Mouse (Mus musculus) forebrain, embryonic 14.5 days (tissue): ENCODE data around the gene Tnfsf9. TPM values are rescaled to one million over a fixed set of nuclear protein-coding genes. Genes with fewer than 3 reads are reported as not detected.

ENCODE experiments used
- ATAC-seq: fragments of 200-750 bp; cut with Nextera tagmentation; 2 replicates; pipeline ENCODE4 v1.8.0; 2017; ENCODE audit warnings: mild to moderate bottlenecking, moderate library complexity
- DNase-seq: peaks from one replicate; pipeline ENCODE4 v3.0.0-alpha.2; 2015; ENCODE audit warnings: low spot score
- H3K27ac ChIP-seq: fragments of 300-500 bp; sonication (generic); 2 replicates; pipeline ENCODE4 v1.5.1; 2014; ENCODE audit warnings: low read depth, mild to moderate bottlenecking, control low read depth, low read length, moderate library complexity
- H3K27me3 ChIP-seq: fragments of 300-500 bp; sonication (generic); replicated peaks from 2 replicates; pipeline ENCODE4 v1.6.1; 2014; ENCODE audit warnings: low read length, control low read depth, mixed read lengths; ENCODE audit not compliant: control insufficient read depth, insufficient read depth
- H3K36me3 ChIP-seq: fragments of 300-500 bp; sonication (generic); 2 replicates; pipeline ENCODE4 v1.6.1; 2014; ENCODE audit warnings: low read length, control low read depth; ENCODE audit not compliant: control insufficient read depth, insufficient read depth
- H3K4me1 ChIP-seq: fragments of 300-500 bp; sonication (generic); 2 replicates; pipeline ENCODE4 v1.6.1; 2014; ENCODE audit warnings: antibody characterized with exemption, low read length, control low read depth; ENCODE audit not compliant: control insufficient read depth, insufficient read depth
- H3K4me2 ChIP-seq: fragments of 300-500 bp; sonication (generic); 2 replicates; pipeline ENCODE4 v1.6.1; 2014; ENCODE audit warnings: mild to moderate bottlenecking, control low read depth, low read length
- H3K4me3 ChIP-seq: fragments of 300-500 bp; sonication (generic); 2 replicates; pipeline ENCODE4 v1.5.1; 2014; ENCODE audit warnings: low read depth, low read length, control low read depth
- H3K9ac ChIP-seq: fragments of 300-500 bp; sonication (generic); 2 replicates; pipeline ENCODE4 v1.6.1; 2014; ENCODE audit warnings: mild to moderate bottlenecking, low read length, control low read depth, moderate library complexity
- H3K9me3 ChIP-seq: fragments of 300-500 bp; sonication (generic); replicated peaks from 2 replicates; pipeline ENCODE4 v1.6.1; 2016; ENCODE audit warnings: low read length, control low read depth, mixed read lengths; ENCODE audit not compliant: control insufficient read depth
- WGBS: fragments of 180-500 bp; shearing (Covaris S2); extraction: QIAGEN DNeasy Blood & Tissue Kit; methylation state at CpG from one replicate; pipeline ENCODE4 v1.1.7; 2014; 5-methylcytosine and 5-hydroxymethylcytosine counted together
- polyA plus RNA-seq: library from polyadenylated mRNA; unstranded; fragments of >200 nt; fragmentation: Nextera tagmentation; extraction: Ambion mirVana; gene quantifications from 2 replicates; pipeline ENCODE4 v1.2.1, GENCODE M21; 2014

Tnfsf9 gene
- polyA plus RNA-seq, 1 experiment from 2014 or later = 6.7 TPM

GRCm38 (mm10) chr17:57085970-57086757, 19.0 kb upstream of the Tnfsf9 start:
- Histone ChIP-seq H3K4me1 (peaks cover 5% of the 10 kb centered on the region; the same call in 1 of the 2 replicates), H3K27ac (no peak overlapping the region), H3K9ac (no peak overlapping the region), H3K9me3 (no peaks in the 10 kb centered on the region), H3K4me2 (peak overlapping the region; percentile 66), H3K27me3 (no peaks in the 10 kb centered on the region), H3K4me3 (peak overlapping the region; percentile 51; the same call in 1 of the 2 replicates), H3K36me3 (peaks cover 14% of the 10 kb centered on the region)
- 85% methylated on average over 11 of the region's 11 CpGs for WGBS
- DNase-seq (no peak), ATAC-seq (no peak)

DNA sequence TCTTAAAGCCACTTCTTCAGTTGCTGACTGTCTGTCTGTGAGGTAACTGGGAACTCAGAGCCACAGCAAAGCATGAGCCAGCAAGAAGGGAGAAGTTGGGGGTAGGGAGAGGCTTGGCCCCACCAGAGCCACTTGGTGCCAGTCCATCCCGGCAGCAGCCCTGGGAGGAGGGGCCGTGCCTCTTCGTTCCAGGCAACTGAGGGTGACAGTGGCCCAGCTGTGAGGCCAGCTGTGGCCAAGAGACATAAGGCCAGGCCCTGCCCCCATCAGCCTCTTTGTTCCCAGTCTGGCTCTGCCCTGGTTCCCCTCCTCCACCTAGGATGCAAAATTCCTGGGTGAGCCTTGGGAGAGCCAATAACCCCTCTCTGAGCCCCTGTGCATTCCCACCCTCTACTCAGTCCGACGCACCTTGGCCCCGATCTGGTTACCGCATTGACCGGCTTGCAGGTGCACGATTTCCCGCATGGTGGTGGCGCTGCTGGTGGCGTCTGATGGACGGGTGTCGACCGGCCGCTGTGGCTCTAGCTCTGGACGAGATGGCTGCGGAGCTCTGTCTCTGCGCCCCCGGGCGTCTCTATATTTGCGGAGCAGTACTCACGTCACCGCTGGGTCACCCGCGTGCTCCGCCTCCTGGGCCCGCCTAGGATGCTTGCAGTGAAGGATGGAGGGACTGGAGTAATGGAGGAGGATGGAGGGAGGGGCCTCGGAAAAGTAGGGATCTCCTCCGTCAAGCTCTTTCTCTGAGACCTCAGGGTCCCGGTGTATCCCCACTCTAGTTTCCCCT, 17.9 kb upstream of the Tnfsf9 start, which contains the start of gene Tubb4a:
Tubb4a (minus strand) TSS at position 734 of the 784 bp plus-strand sequence.
- Histone ChIP-seq H3K4me2 (peak within 1 kb of the TSS; percentile 66), H3K9me3 (no peaks in the 10 kb centered on the region), H3K4me3 (peak within 1 kb of the TSS; percentile 51), H3K27ac (peak within 1 kb of the TSS; percentile 52), H3K36me3 (peaks cover 8% of the 10 kb centered on the region; the same call in 1 of the 2 replicates), H3K4me1 (peaks cover 5% of the 10 kb centered on the region; the same call in 1 of the 2 replicates), H3K9ac (peak within 1 kb of the TSS; percentile 82), H3K27me3 (no peaks in the 10 kb centered on the region)
- under 1% methylated on average over 31 of the region's 31 CpGs for WGBS
- ATAC-seq = peak; percentile 95
- DNase-seq = peak; percentile 86

DNA sequence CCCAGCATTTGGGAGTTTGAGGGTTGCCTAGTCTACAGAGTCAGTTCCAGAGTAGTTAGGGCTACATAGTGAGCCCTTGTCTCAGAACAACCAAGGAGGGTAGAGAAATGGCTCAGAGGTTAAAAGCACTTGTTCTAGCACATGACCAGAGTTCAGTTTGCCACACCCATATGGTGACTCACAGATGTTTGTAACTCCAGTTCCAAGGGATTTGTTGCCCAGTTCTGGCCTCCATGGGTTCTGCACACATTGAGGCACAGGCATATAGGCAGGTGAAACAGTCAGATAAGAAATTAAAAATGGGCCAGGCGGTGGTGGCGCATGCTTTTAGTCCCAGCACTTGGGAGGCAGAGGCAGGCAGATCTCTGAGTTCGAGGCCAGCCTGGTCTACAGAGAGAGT, 10.9 kb upstream of the Tnfsf9 start:
- Histone ChIP-seq H3K4me2 (no peak overlapping the region), H3K9ac (no peak overlapping the region), H3K36me3 (no peaks in the 10 kb centered on the region), H3K27me3 (peaks cover 4% of the 10 kb centered on the region; the same call in 1 of the 2 replicates), H3K4me1 (peaks cover 3% of the 10 kb centered on the region), H3K4me3 (no peak overlapping the region), H3K9me3 (no peaks in the 10 kb centered on the region), H3K27ac (no peak overlapping the region)
- ATAC-seq (no peak), DNase-seq (no peak)
- WGBS = 98% methylated on average over 3 of the region's 3 CpGs

- Histone ChIP-seq H3K27ac (no peak overlapping the region), H3K9ac (no peak overlapping the region), H3K27me3 (peaks cover 4% of the 10 kb centered on the region; the same call in 1 of the 2 replicates), H3K36me3 (0 out of 2 replicates have a peak, but pooled peaks cover 4% of the 10 kb centered on the region), H3K4me2 (peak overlapping the region; percentile 39), H3K4me3 (peak overlapping the region; percentile 5; the same call in 1 of the 2 replicates), H3K4me1 (peaks cover 3% of the 10 kb centered on the region), H3K9me3 (no peaks in the 10 kb centered on the region)
- DNase-seq (peak; percentile 75), ATAC-seq (peak; percentile 85)
- 1% methylated on average over 18 of the region's 19 CpGs for WGBS
Observed at GRCm38 (mm10) chr17:57095855-57096622, 9.1 kb upstream of the Tnfsf9 start.

- Histone ChIP-seq H3K27me3 (peaks cover 4% of the 10 kb centered on the region; the same call in 1 of the 2 replicates), H3K4me3 (peak overlapping the region; percentile 5; the same call in 1 of the 2 replicates), H3K9ac (no peak overlapping the region), H3K9me3 (no peaks in the 10 kb centered on the region), H3K4me2 (peak overlapping the region; percentile 39), H3K36me3 (0 out of 2 replicates have a peak, but pooled peaks cover 4% of the 10 kb centered on the region), H3K4me1 (peaks cover 3% of the 10 kb centered on the region), H3K27ac (no peak overlapping the region)
- under 1% methylated on average over 11 of the region's 11 CpGs for WGBS
- peak; percentile 79 for DNase-seq
- ATAC-seq = peak; percentile 86
Observed at GRCm38 (mm10) chr17:57096623-57096920, 8.6 kb upstream of the Tnfsf9 start.

DNA sequence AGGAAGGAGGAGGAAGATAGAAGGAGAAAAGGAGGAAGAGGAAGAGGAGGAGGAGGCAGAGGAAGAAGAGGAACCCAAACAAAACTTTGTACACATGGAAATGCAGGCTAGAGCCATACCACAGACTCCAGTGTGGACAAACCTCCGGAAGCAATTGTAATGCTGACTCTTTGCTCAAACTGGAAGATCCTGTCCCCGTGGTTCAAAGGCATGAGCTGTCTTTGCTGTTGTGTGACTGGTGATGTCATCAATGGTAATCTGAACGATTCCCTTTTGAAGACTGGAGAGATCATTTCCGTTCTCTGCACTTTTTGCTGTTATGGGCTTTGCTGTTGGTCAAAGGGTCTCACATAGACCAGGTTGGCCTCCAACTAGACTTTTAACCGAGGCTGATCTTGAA, 6.8 kb upstream of the Tnfsf9 start:
- no peak overlapping the region for H3K9ac ChIP-seq
- H3K36me3 ChIP-seq = 0 out of 2 replicates have a peak, but pooled peaks cover 4% of the 10 kb centered on the region
- H3K4me1 ChIP-seq = peaks cover 3% of the 10 kb centered on the region
- no peak overlapping the region for H3K4me3 ChIP-seq
- no peak overlapping the region for H3K27ac ChIP-seq
- no peaks in the 10 kb centered on the region for H3K9me3 ChIP-seq
- peaks cover 4% of the 10 kb centered on the region; the same call in 1 of the 2 replicates for H3K27me3 ChIP-seq
- 86% methylated on average over 5 of the region's 5 CpGs for WGBS
- ATAC-seq (no peak), DNase-seq (no peak)
- no peak overlapping the region for H3K4me2 ChIP-seq

DNA sequence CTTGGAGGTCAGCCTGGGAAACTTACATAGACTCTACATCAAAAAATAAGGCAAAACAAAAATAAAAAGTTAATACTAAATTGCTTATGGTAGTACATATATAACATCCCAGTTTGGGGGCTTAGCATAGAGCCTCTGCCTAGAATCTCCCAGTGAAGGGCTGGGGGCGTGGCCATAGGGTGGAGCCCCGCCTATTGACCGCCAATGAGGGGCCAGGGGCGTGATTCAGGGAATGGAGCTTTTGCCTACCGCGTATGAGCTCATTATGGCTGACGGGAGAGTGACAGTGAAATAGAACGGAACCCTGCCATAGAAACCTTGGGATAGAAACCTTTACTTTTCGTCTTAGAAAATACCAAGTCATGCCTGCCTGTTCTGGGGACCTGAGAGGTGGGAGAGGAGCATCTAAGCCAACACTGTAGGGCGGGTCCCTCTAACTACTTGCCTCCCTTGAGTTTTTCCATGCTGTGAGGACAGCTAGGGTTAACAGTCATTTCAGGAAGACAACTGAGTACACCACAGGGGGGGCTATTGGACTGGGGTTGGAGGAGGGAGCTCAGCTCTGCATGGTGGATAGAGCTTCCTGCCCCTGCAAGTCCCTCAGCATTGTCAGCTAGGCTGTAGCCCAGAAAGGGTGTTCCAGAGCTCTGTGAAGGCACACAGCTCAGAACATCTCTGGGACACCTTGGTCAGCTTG, 5.3 kb upstream of the Tnfsf9 start:
- ATAC-seq (no peak), DNase-seq (peak; percentile 17)
- 7% methylated on average over 10 of the region's 10 CpGs for WGBS
- H3K36me3 ChIP-seq = 0 out of 2 replicates have a peak, but pooled peaks cover 4% of the 10 kb centered on the region
- no peak overlapping the region for H3K9ac ChIP-seq
- no peak overlapping the region for H3K4me3 ChIP-seq
- peaks cover 4% of the 10 kb centered on the region; the same call in 1 of the 2 replicates for H3K27me3 ChIP-seq
- no peaks in the 10 kb centered on the region for H3K9me3 ChIP-seq
- H3K4me2 ChIP-seq = no peak overlapping the region
- H3K4me1 ChIP-seq = peaks cover 3% of the 10 kb centered on the region
- no peak overlapping the region for H3K27ac ChIP-seq

- Histone ChIP-seq H3K27me3 (no peaks in the 10 kb centered on the region), H3K4me3 (no peak overlapping the region), H3K9ac (no peak overlapping the region), H3K36me3 (0 out of 2 replicates have a peak, but pooled peaks cover 4% of the 10 kb centered on the region), H3K4me1 (peaks cover 6% of the 10 kb centered on the region), H3K9me3 (no peaks in the 10 kb centered on the region), H3K4me2 (no peak overlapping the region), H3K27ac (no peak overlapping the region)
- WGBS = 95% methylated on average over 2 of the region's 2 CpGs
- DNase-seq (no peak), ATAC-seq (no peak)
Observed at GRCm38 (mm10) chr17:57102276-57102675, 2.8 kb upstream of the Tnfsf9 start.
